Mouse (Mus musculus): ENCODE results near the gene Frmd5.

- TF ChIP-seq CTCF (IDR thresholded peaks at IDR 0.05; ENCODE audit: low read depth, low read length) (no peak), POLR2A (IDR thresholded peaks at IDR 0.05; ENCODE audit: borderline replicate concordance, low read depth, low read length) (no peak)
These were observed 295.5 kb downstream of the Frmd5 start for GRCm38 (mm10) chr2:121511401-121511800.

Data from bone marrow macrophage, adult 2 months (primary cell).